Mouse (Mus musculus) MEL (cell line): ENCODE data around the gene Ptges3. TPM values are rescaled to one million over a fixed set of nuclear protein-coding genes. Genes with fewer than 3 reads are reported as not detected.

Source experiments
- DNase-seq: peaks from one replicate; pipeline ENCODE4 v3.0.0; 2011; ENCODE audit warnings: low read depth, low spot score
- H3K27ac ChIP-seq: 2 replicates; pipeline ENCODE4 v1.5.1; 2012; ENCODE audit warnings: low read depth, mild to moderate bottlenecking, control low read depth, low read length, moderate library complexity; ENCODE audit not compliant: control insufficient read depth
- H3K27me3 ChIP-seq, 2 experiments: fragments of 150-350 bp in 1 of 2; sonication (generic) in 1 of 2; 2 replicates each; pipeline ENCODE4 v1.6.1; 2012; ENCODE audit warnings: low read length in 2 of 2, mild to moderate bottlenecking in 2 of 2, improper control_type of control experiment in 1 of 2, moderate library complexity in 1 of 2; ENCODE audit not compliant: insufficient read depth in 2 of 2, control insufficient read depth in 1 of 2
- H3K36me3 ChIP-seq, 2 experiments: 2 replicates each; pipeline ENCODE4 v1.6.1; 2012 to 2014; ENCODE audit warnings: low read length in 2 of 2, improper control_type of control experiment in 1 of 2, inconsistent platforms in 1 of 2, mild to moderate bottlenecking in 1 of 2; ENCODE audit not compliant: insufficient read depth in 2 of 2, control insufficient read depth in 1 of 2
- H3K4me1 ChIP-seq, 2 experiments: fragments of 150-350 bp in 1 of 2; sonication (generic) in 1 of 2; 2 replicates each; pipeline ENCODE4 v1.6.1; 2012; ENCODE audit warnings: low read length in 2 of 2, improper control_type of control experiment in 1 of 2, mild to moderate bottlenecking in 1 of 2; ENCODE audit not compliant: insufficient read depth in 2 of 2, control insufficient read depth in 1 of 2
- H3K4me3 ChIP-seq, 2 experiments: fragments of 150-350 bp in 1 of 2; sonication (generic) in 1 of 2; 2 replicates each; pipeline ENCODE4 v1.5.1; 2012; ENCODE audit warnings: low read depth in 2 of 2, low read length in 2 of 2, mild to moderate bottlenecking in 2 of 2, moderate library complexity in 2 of 2, control low read depth in 1 of 2, improper control_type of control experiment in 1 of 2; ENCODE audit not compliant: control insufficient read depth in 1 of 2, insufficient read depth in 1 of 2
- H3K79me2 ChIP-seq: 2 replicates; pipeline ENCODE4 v1.6.1; 2012; ENCODE audit warnings: mild to moderate bottlenecking, low read length, moderate library complexity; ENCODE audit not compliant: control insufficient read depth, poor library complexity, insufficient read depth
- H3K9ac ChIP-seq: 2 replicates; pipeline ENCODE4 v1.6.1; 2012; ENCODE audit warnings: low read depth, mild to moderate bottlenecking, control low read depth, low read length, moderate library complexity; ENCODE audit not compliant: control insufficient read depth, poor library complexity, severe bottlenecking
- H3K9me3 ChIP-seq: fragments of 150-350 bp; sonication (generic); replicated peaks from 2 replicates; pipeline ENCODE4 v1.6.1; 2012; ENCODE audit warnings: mild to moderate bottlenecking, low read length, improper control_type of control experiment, moderate library complexity; ENCODE audit not compliant: insufficient read depth
- CHD1 ChIP-seq: IDR thresholded peaks from 2 replicates; pipeline ENCODE4 v1.6.1; 2012; ENCODE audit warnings: low read depth, mild to moderate bottlenecking, inconsistent platforms, low read length, improper control_type of control experiment
- ELF1 ChIP-seq: IDR thresholded peaks from 2 replicates; pipeline ENCODE4 v1.6.1; 2014; ENCODE audit warnings: low read depth, mild to moderate bottlenecking, inconsistent platforms, low read length, improper control_type of control experiment, moderate library complexity
- GABPA ChIP-seq: IDR thresholded peaks from 2 replicates; pipeline ENCODE4 v1.6.1; 2012; ENCODE audit warnings: low read depth, mild to moderate bottlenecking, inconsistent platforms, low read length, improper control_type of control experiment, moderate library complexity
- HCFC1 ChIP-seq: IDR thresholded peaks from 2 replicates; pipeline ENCODE4 v1.6.1; 2012; ENCODE audit warnings: low read depth, mild to moderate bottlenecking, inconsistent platforms, low read length, improper control_type of control experiment, moderate library complexity
- MAX ChIP-seq: IDR thresholded peaks from 2 replicates; pipeline ENCODE4 v1.6.1; 2011; ENCODE audit warnings: low read length, improper control_type of control experiment
- NRF1 ChIP-seq: IDR thresholded peaks from 2 replicates; pipeline ENCODE4 v1.6.1; 2014; ENCODE audit warnings: low read depth, mild to moderate bottlenecking, inconsistent platforms, low read length, improper control_type of control experiment, moderate library complexity; ENCODE audit not compliant: poor library complexity, insufficient read depth, severe bottlenecking
- POLR2A ChIP-seq, 2 experiments: IDR thresholded peaks; 2 replicates each; pipeline ENCODE4 v1.6.1; 2011 to 2012; ENCODE audit warnings: low read length in 2 of 2, mild to moderate bottlenecking in 2 of 2, control low read depth in 1 of 2, improper control_type of control experiment in 1 of 2, low read depth in 1 of 2, moderate library complexity in 1 of 2; ENCODE audit not compliant: control insufficient read depth in 1 of 2, insufficient read depth in 1 of 2, poor library complexity in 1 of 2
- POLR2AphosphoS2 ChIP-seq: IDR thresholded peaks from 2 replicates; pipeline ENCODE4 v1.6.1; 2011; ENCODE audit warnings: low read length, improper control_type of control experiment
- RAD21 ChIP-seq: IDR thresholded peaks from 2 replicates; pipeline ENCODE4 v1.6.1; 2011; ENCODE audit warnings: mild to moderate bottlenecking, low read depth, low read length, improper control_type of control experiment
- RCOR1 ChIP-seq: IDR thresholded peaks from 2 replicates; pipeline ENCODE4 v1.6.1; 2012; ENCODE audit warnings: low read depth, mild to moderate bottlenecking, inconsistent platforms, low read length, improper control_type of control experiment
- SIN3A ChIP-seq: IDR thresholded peaks from 2 replicates; pipeline ENCODE4 v1.6.1; 2012; ENCODE audit warnings: low read length, improper control_type of control experiment, inconsistent platforms
- TAL1 ChIP-seq: IDR thresholded peaks from 2 replicates; pipeline ENCODE4 v1.6.1; 2012; ENCODE audit warnings: mild to moderate bottlenecking, inconsistent platforms, low read length, moderate library complexity, mixed read lengths
- TBP ChIP-seq: IDR thresholded peaks from 2 replicates; pipeline ENCODE4 v1.8.0; 2011; ENCODE audit warnings: low read depth, low read length, improper control_type of control experiment
- ZKSCAN1 ChIP-seq: IDR thresholded peaks from 2 replicates; pipeline ENCODE4 v1.6.1; 2012; ENCODE audit warnings: low read depth, mild to moderate bottlenecking, inconsistent platforms, low read length, improper control_type of control experiment, moderate library complexity
- ZMIZ1 ChIP-seq: IDR thresholded peaks from 2 replicates; pipeline ENCODE4 v1.6.1; 2012; ENCODE audit warnings: low read depth, mild to moderate bottlenecking, inconsistent platforms, low read length, improper control_type of control experiment, moderate library complexity
- ZNF384 ChIP-seq: IDR thresholded peaks from 2 replicates; pipeline ENCODE4 v1.6.1; 2012; ENCODE audit warnings: low read depth, mild to moderate bottlenecking, inconsistent platforms, low read length, improper control_type of control experiment
- polyA plus RNA-seq, 2 experiments: library from polyadenylated mRNA; stranded (reverse) in 1 of 2; unstranded in 1 of 2; fragments of >175 nt in 1 of 2; fragments of >200 nt in 1 of 2; gene quantifications; 2 replicates each; pipeline versions ENCODE4 v1.2.1 to v1.2.4; 2012; ENCODE audit warnings: low replicate concordance in 2 of 2, low read depth in 1 of 2; ENCODE audit not compliant: insufficient read length in 2 of 2, insufficient read depth in 1 of 2, missing spikeins in 1 of 2
- total RNA-seq: library from RNA; depleted of rRNA; stranded (reverse); fragments of 300-350 nt; gene quantifications from 2 replicates; pipeline ENCODE4 v1.2.3, GENCODE M21; 2012

Ptges3 gene
- total and polyA plus RNA-seq, 3 experiments, result 216 to 627 (median 233) TPM

DNA sequence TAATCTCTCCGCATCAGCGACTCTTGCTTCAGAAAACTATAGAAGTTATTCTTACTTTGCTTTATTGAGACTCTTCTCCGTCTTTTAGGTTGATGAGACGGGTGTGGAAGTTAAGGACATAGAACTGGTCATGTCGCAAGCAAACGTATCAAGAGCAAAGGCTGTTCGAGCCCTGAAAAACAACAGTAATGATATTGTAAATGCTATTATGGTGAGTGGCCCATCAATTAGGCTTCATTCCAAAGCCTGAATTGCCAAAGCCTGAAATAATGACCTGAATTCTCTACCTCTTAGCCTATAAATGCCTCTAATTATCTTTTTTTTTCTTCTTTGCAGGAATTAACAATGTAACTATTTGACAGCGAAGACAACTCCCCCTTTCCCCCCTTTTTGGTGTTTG is 10.6 kb upstream of the Ptges3 start (continued):
- TF ChIP-seq CHD1, result no peak

DNA sequence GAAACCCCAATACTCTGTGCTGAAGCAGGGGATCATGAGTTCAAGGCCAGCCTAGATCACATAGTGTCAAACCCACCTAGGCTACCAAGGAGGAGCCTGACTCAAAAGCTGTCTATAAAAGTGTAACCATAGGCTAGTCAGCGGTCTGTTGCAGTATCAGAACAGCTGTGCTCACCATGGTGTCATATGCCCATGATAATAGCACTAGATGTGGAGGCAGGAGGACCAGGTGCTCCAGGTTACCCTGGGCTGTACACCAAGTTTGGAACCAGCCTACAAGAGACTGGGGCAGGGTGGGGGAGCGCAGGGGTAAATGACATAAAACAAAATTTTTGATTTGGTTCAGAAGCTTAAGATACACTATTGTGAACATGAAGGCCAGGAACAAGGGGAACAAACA is 9.0 kb upstream of the Ptges3 start:
- no peak for DNase-seq
- Histone ChIP-seq H3K79me2 (peaks cover under 1% of the 10 kb centered on the region; the same call in 1 of the 2 replicates), H3K9me3 (no peaks in the 10 kb centered on the region), H3K36me3 (peaks cover 5 to 23% of the 10 kb centered on the region in 2 experiments), H3K4me1 (no peaks in the 10 kb centered on the region), H3K9ac (no peak overlapping the region), H3K27me3 (no peaks in the 10 kb centered on the region), H3K4me3 (no peak overlapping the region), H3K27ac (no peak overlapping the region)
- no peak for TF ChIP-seq NRF1
- peak; percentile 44; the same call in 1 of the 2 replicates for TF ChIP-seq ZMIZ1
- TF ChIP-seq MAX, result no peak
- TF ChIP-seq POLR2AphosphoS2, result no peak; the same call in 1 of the 2 replicates
- TF ChIP-seq TBP, result 0 out of 2 replicates have a peak, but pooled peaks have one; percentile 13
- TF ChIP-seq ZKSCAN1, result no peak
- TF ChIP-seq RCOR1, result no peak
- TF ChIP-seq POLR2A (IDR thresholded peaks at IDR 0.05; ENCODE audit: control insufficient read depth in 1 of 2, insufficient read depth in 1 of 2, low read depth in 1 of 2, low read length in 2 of 2, poor library complexity in 1 of 2), result peak in 1 of 2 experiments; percentile 60; a peak in 2 of 4 replicates
- no peak for TF ChIP-seq ELF1
- TF ChIP-seq GABPA, result no peak

DNA sequence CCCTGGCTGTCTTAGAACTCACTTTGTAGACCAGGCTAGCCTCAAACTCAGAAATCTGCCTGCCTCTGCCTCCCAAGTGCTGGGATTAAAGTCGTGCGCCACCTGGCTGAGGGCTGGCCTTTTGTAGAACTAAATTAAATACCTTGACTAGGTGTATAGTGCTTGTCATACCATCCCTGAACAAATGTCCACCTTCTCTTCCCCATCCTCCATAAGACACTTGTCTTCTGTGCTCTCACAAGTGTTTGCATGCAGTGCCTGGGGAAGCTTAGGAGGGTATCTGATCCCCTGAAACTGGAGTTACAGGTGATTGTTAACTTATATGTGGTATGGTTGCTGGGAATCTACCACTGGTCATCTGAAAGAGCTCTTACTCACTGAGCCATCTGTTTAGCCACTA is 8.4 kb upstream of the Ptges3 start:
- DNase-seq, result no peak
- H3K4me3 ChIP-seq, result no peak overlapping the region
- no peak overlapping the region for H3K9ac ChIP-seq
- peak; percentile 16 for TF ChIP-seq POLR2AphosphoS2
- no peak for TF ChIP-seq SIN3A
- TF ChIP-seq, all 39 proteins: peak for 1
- no peaks in the 10 kb centered on the region for H3K27me3 ChIP-seq
- H3K79me2 ChIP-seq, result no peaks in the 10 kb centered on the region
- no peaks in the 10 kb centered on the region for H3K4me1 ChIP-seq
- no peaks in the 10 kb centered on the region for H3K9me3 ChIP-seq
- H3K27ac ChIP-seq, result no peak overlapping the region
- H3K36me3 ChIP-seq, result peaks cover 0 to 20% of the 10 kb centered on the region in 2 experiments; a peak in 2 of 4 replicates

DNA sequence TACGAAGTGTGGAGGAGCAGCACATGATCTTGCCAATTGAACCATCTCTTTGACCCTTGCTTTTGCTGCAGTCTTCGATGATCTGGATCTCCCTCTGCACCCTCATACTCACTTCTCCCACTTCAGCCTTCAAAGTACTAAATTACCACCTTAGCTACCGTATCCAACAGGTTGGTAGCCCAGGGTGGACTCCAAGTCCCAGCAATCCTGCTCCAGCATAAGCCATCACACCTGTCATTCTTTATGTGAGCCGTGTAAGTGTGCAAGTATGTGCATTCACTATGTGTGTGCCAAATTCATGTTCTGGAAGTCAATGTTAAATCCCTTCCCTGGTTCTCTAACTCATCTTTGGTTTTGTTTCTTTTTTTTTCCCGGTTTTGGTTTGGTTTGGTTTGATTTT is 7.2 kb upstream of the Ptges3 start:
- peaks cover 0 to 12% of the 10 kb centered on the region in 2 experiments; a peak in 2 of 4 replicates for H3K36me3 ChIP-seq
- H3K4me3 ChIP-seq, result no peak overlapping the region
- no peaks in the 10 kb centered on the region for H3K9me3 ChIP-seq
- no peaks in the 10 kb centered on the region for H3K27me3 ChIP-seq
- no peak for TF ChIP-seq TAL1
- TF ChIP-seq RCOR1, result no peak
- TF ChIP-seq ZNF384, result no peak
- no peak for TF ChIP-seq RAD21
- TF ChIP-seq HCFC1, result no peak
- no peak overlapping the region for H3K9ac ChIP-seq
- H3K27ac ChIP-seq, result no peak overlapping the region
- DNase-seq, result no peak
- no peaks in the 10 kb centered on the region for H3K4me1 ChIP-seq
- no peaks in the 10 kb centered on the region for H3K79me2 ChIP-seq
